Comparison of ENCODE assay signal across 24 mouse cellular contexts in the genomic region with DNA sequence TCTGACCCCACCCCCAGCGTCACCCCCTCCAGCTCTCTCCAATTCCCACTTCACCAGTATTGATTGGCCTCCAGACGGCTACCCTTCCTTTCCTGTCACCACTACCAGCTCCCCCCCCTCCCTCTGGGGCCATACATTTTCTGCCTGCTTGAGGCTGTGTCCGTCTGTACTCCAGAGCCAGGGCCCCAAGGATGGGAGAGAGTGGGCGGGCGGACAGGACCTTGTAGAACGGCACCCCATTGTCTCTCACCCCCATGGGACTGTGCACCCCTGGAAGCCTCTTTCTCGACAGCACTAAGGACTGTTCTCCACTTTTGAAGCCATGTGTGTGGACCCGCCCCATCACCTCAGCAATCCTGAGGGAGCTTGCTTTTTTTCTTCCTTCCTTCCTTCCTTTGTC. TPM values are rescaled to one million over a fixed set of nuclear protein-coding genes. Genes with fewer than 3 reads are reported as not detected.
DNase-seq lines count a peak whose midpoint lies in the region; ATAC-seq lines count a peak whose summit lies in the region.
"Had no signal": no experiment of that assay in that cellular context is flagged by ENCODE, and none has a peak within 500 bp of the region (broad histone marks: within the 10 kb centered on the region; RNA-seq: fewer than 3 reads in every experiment).

No protein-coding gene starts in this region.

- no peaks in the 10 kb centered on the region for H3K27me3 ChIP-seq in forebrain, embryonic 15.5 days
- peaks cover 60% of the 10 kb centered on the region for H3K27me3 ChIP-seq in forebrain, embryonic 12.5 days
- peaks cover 18% of the 10 kb centered on the region; the same call in 1 of the 2 replicates for H3K27me3 ChIP-seq in hindbrain, embryonic 13.5 days
- H3K27me3 ChIP-seq in midbrain, embryonic 14.5 days (ENCODE audit: control insufficient read depth, insufficient read depth, low read length), result no peaks in the 10 kb centered on the region
- H3K27me3 ChIP-seq in neural tube, embryonic 15.5 days (replicated peaks), result no peaks in the 10 kb centered on the region

- no peak overlapping the region for H3K9ac ChIP-seq in forebrain, embryonic 15.5 days (replicated peaks)
- no peak overlapping the region for H3K9ac ChIP-seq in forebrain, embryonic 12.5 days
- H3K9ac ChIP-seq in hindbrain, embryonic 13.5 days, result peak overlapping the region; percentile 100
- peak overlapping the region; percentile 37; the same call in 1 of the 2 replicates for H3K9ac ChIP-seq in midbrain, embryonic 14.5 days (replicated peaks; ENCODE audit: low read length)
- H3K9ac ChIP-seq in neural tube, embryonic 15.5 days (replicated peaks), result peak overlapping the region; percentile 8; the same call in 1 of the 2 replicates
- H3K9ac ChIP-seq: heart, embryonic 12.5 days had no signal

- H3K4me3 ChIP-seq in forebrain, embryonic 15.5 days, result no peak overlapping the region
- no peak overlapping the region for H3K4me3 ChIP-seq in forebrain, embryonic 12.5 days (replicated peaks)
- H3K4me3 ChIP-seq in hindbrain, embryonic 13.5 days, result 0 out of 2 replicates have a peak overlapping the region, but pooled peaks have one; percentile 91
- H3K4me3 ChIP-seq in midbrain, embryonic 14.5 days (replicated peaks; ENCODE audit: low read depth, low read length), result no peak overlapping the region
- no peak overlapping the region for H3K4me3 ChIP-seq in neural tube, embryonic 15.5 days (replicated peaks)
- H3K4me3 ChIP-seq: heart, embryonic 12.5 days; layer of hippocampus, adult 2 months; megakaryocyte, embryonic 14.5 days; myocyte had no signal

- no peaks in the 10 kb centered on the region for H3K9me3 ChIP-seq in forebrain, embryonic 15.5 days
- H3K9me3 ChIP-seq in forebrain, embryonic 12.5 days, result no peaks in the 10 kb centered on the region
- no peaks in the 10 kb centered on the region for H3K9me3 ChIP-seq in hindbrain, embryonic 13.5 days
- no peaks in the 10 kb centered on the region for H3K9me3 ChIP-seq in midbrain, embryonic 14.5 days (ENCODE audit: control insufficient read depth, low read length)
- no peaks in the 10 kb centered on the region for H3K9me3 ChIP-seq in neural tube, embryonic 15.5 days (replicated peaks)
- H3K9me3 ChIP-seq: heart, embryonic 12.5 days; megakaryocyte, embryonic 14.5 days had no signal

- no peak for DNase-seq in midbrain, embryonic 14.5 days
- DNase-seq in layer of hippocampus, adult 9-10 months (ENCODE audit: low spot score), result no peak
- no peak for DNase-seq in heart, adult 9 months (ENCODE audit: low spot score in 2 of 2)
- DNase-seq: adrenal gland, postnatal 14 days; cerebellum, adult 11 months; heart, postnatal 14 days; kidney, adult 2 months; kidney, postnatal 10 days; lung, adult 18-20 months; lung, postnatal 14 days; thymus, postnatal 4 days had no signal

- WGBS in forebrain, embryonic 15.5 days, result 52% methylated on average over 8 of the region's 8 CpGs
- WGBS in forebrain, embryonic 12.5 days, result 40% methylated on average over 8 of the region's 8 CpGs
- WGBS in hindbrain, embryonic 13.5 days, result 28% methylated on average over 8 of the region's 8 CpGs
- 35% methylated on average over 8 of the region's 8 CpGs for WGBS in midbrain, embryonic 14.5 days
- WGBS in neural tube, embryonic 15.5 days, result 31% methylated on average over 8 of the region's 8 CpGs

- H3K36me3 ChIP-seq in forebrain, embryonic 15.5 days, result no peaks in the 10 kb centered on the region
- H3K36me3 ChIP-seq in forebrain, embryonic 12.5 days (replicated peaks), result no peaks in the 10 kb centered on the region
- peaks cover 3% of the 10 kb centered on the region for H3K36me3 ChIP-seq in hindbrain, embryonic 13.5 days
- 0 out of 2 replicates have a peak, but pooled peaks cover 6% of the 10 kb centered on the region for H3K36me3 ChIP-seq in midbrain, embryonic 14.5 days (ENCODE audit: control insufficient read depth, insufficient read depth, low read length)
- H3K36me3 ChIP-seq in neural tube, embryonic 15.5 days, result 0 out of 2 replicates have a peak, but pooled peaks cover 5% of the 10 kb centered on the region
- H3K36me3 ChIP-seq: heart, embryonic 12.5 days had no signal

- no peak overlapping the region for H3K4me2 ChIP-seq in forebrain, embryonic 15.5 days (replicated peaks)
- H3K4me2 ChIP-seq in forebrain, embryonic 12.5 days, result no peak overlapping the region
- peak overlapping the region; percentile 94 for H3K4me2 ChIP-seq in hindbrain, embryonic 13.5 days
- H3K4me2 ChIP-seq in midbrain, embryonic 14.5 days (ENCODE audit: low read length), result peak overlapping the region; percentile 85
- H3K4me2 ChIP-seq in neural tube, embryonic 15.5 days, result peak overlapping the region; percentile 62
- H3K4me2 ChIP-seq: heart, embryonic 12.5 days; liver, embryonic 11.5 days had no signal

- ATAC-seq in forebrain, embryonic 15.5 days (replicated peaks), result no peak
- ATAC-seq in forebrain, embryonic 12.5 days (ENCODE audit: low FRiP score), result no peak
- no peak for ATAC-seq in hindbrain, embryonic 13.5 days (ENCODE audit: low FRiP score)
- ATAC-seq in midbrain, embryonic 14.5 days (ENCODE audit: low FRiP score, low TSS enrichment), result no peak
- no peak for ATAC-seq in neural tube, embryonic 15.5 days (ENCODE audit: low FRiP score)
- ATAC-seq: inflammation-experienced regulatory T-cells, adult 6 months had no signal

- H3K4me1 ChIP-seq in forebrain, embryonic 15.5 days, result peaks cover 49% of the 10 kb centered on the region
- H3K4me1 ChIP-seq in forebrain, embryonic 12.5 days, result peaks cover 58% of the 10 kb centered on the region
- peaks cover 67% of the 10 kb centered on the region for H3K4me1 ChIP-seq in hindbrain, embryonic 13.5 days (replicated peaks)
- peaks cover 38% of the 10 kb centered on the region for H3K4me1 ChIP-seq in midbrain, embryonic 14.5 days (ENCODE audit: control insufficient read depth, insufficient read depth, low read length)
- peaks cover 52% of the 10 kb centered on the region for H3K4me1 ChIP-seq in neural tube, embryonic 15.5 days

- 0 out of 2 replicates have a peak overlapping the region, but pooled peaks have one; percentile 92 for H3K27ac ChIP-seq in forebrain, embryonic 15.5 days (replicated peaks)
- no peak overlapping the region for H3K27ac ChIP-seq in forebrain, embryonic 12.5 days
- peak overlapping the region; percentile 98 for H3K27ac ChIP-seq in hindbrain, embryonic 13.5 days
- H3K27ac ChIP-seq in midbrain, embryonic 14.5 days (replicated peaks; ENCODE audit: low read depth, low read length), result peak overlapping the region; percentile 94
- peak overlapping the region; percentile 98 for H3K27ac ChIP-seq in neural tube, embryonic 15.5 days (replicated peaks)
- H3K27ac ChIP-seq: layer of hippocampus, adult 2 months had no signal

RNA-seq across cellular contexts. Expression of a gene that starts 47.1 kb away (rescaled TPM):
- polyA plus RNA-seq in forebrain, embryonic 15.5 days (2015; fragmentation: Nextera tagmentation; extraction: Ambion mirVana), result 0.10 TPM in 1 of 2 replicates, not detected in the other
- polyA plus RNA-seq in forebrain, embryonic 12.5 days (2016; fragmentation: Nextera tagmentation; extraction: Ambion mirVana), result not detected in 2 replicates
- 0.10 and 0.23 TPM in 2 replicates for polyA plus RNA-seq in hindbrain, embryonic 13.5 days (2015; fragmentation: Nextera tagmentation; extraction: Ambion mirVana)
- polyA plus RNA-seq in midbrain, embryonic 14.5 days (2014; fragmentation: Nextera tagmentation; extraction: Ambion mirVana), result not detected in 2 replicates
- 0.14 TPM in 1 of 2 replicates, not detected in the other for polyA plus RNA-seq in neural tube, embryonic 15.5 days (2015; fragmentation: Nextera tagmentation; extraction: Ambion mirVana)
- polyA plus RNA-seq: brain, embryonic 14.5 days; forebrain, embryonic 11.5 days; heart, embryonic 12.5 days; inflammation-experienced regulatory T-cells, adult 6 months; limb, embryonic 11.5 days; liver, embryonic 11.5 days; myocyte had no signal

Comparison
In these comparisons a context has a peak if more than half of its experiments do, and no peak if none do; other contexts are left out.
1. H3K4me2 ChIP-seq: peak in hindbrain, embryonic 13.5 days (single experiment), midbrain, embryonic 14.5 days (single experiment) and neural tube, embryonic 15.5 days (single experiment); none in forebrain, embryonic 15.5 days (single experiment) and forebrain, embryonic 12.5 days (single experiment).
2. H3K9ac ChIP-seq: peak in hindbrain, embryonic 13.5 days (single experiment), midbrain, embryonic 14.5 days (single experiment) and neural tube, embryonic 15.5 days (single experiment); none in forebrain, embryonic 15.5 days (single experiment) and forebrain, embryonic 12.5 days (single experiment).